Mouse (Mus musculus): ENCODE measurements around the gene Pid1. TPM values are rescaled to one million over a fixed set of nuclear protein-coding genes. Genes with fewer than 3 reads are reported as not detected.

Pid1 gene
- polyA plus RNA-seq, 1 experiment from 2014 or later: 17.1 TPM

GRCm38 (mm10) chr1:84077023-84077422 is 287.0 kb downstream of the Pid1 start:
- Histone ChIP-seq H3K4me1 (replicated peaks; ENCODE audit: control insufficient read depth, insufficient read depth, low read length) (no peaks in the 10 kb centered on the region), H3K4me3 (ENCODE audit: low read depth, low read length) (no peak overlapping the region), H3K27ac (ENCODE audit: low read depth) (no peak overlapping the region), H3K27me3 (replicated peaks; ENCODE audit: control insufficient read depth, insufficient read depth, low read length) (no peaks in the 10 kb centered on the region), H3K36me3 (ENCODE audit: control insufficient read depth, insufficient read depth, low read length) (no peaks in the 10 kb centered on the region), H3K9ac (ENCODE audit: low read length) (no peak overlapping the region), H3K9me3 (ENCODE audit: control insufficient read depth, low read length) (no peaks in the 10 kb centered on the region), H3K4me2 (ENCODE audit: low read length) (no peak overlapping the region)
- 62% methylated on average over 1 of the region's 1 CpGs for WGBS
- no peak for ATAC-seq (replicated peaks; ENCODE audit: low FRiP score, low TSS enrichment, low read depth)
- DNase-seq (ENCODE audit: low spot score): no peak

GRCm38 (mm10) chr1:84056884-84057630 is 306.9 kb downstream of the Pid1 start:
- no peak overlapping the region for H3K4me2 ChIP-seq (ENCODE audit: low read length)
- no peak for ATAC-seq (replicated peaks; ENCODE audit: low FRiP score, low TSS enrichment, low read depth)
- H3K27me3 ChIP-seq (replicated peaks; ENCODE audit: control insufficient read depth, insufficient read depth, low read length): no peaks in the 10 kb centered on the region
- H3K4me3 ChIP-seq (ENCODE audit: low read depth, low read length): no peak overlapping the region
- no peak overlapping the region for H3K9ac ChIP-seq (ENCODE audit: low read length)
- no peaks in the 10 kb centered on the region for H3K4me1 ChIP-seq (replicated peaks; ENCODE audit: control insufficient read depth, insufficient read depth, low read length)
- no peaks in the 10 kb centered on the region for H3K9me3 ChIP-seq (ENCODE audit: control insufficient read depth, low read length)
- DNase-seq (ENCODE audit: low spot score): no peak
- no peak overlapping the region for H3K27ac ChIP-seq (ENCODE audit: low read depth)
- no peaks in the 10 kb centered on the region for H3K36me3 ChIP-seq (ENCODE audit: control insufficient read depth, insufficient read depth, low read length)
- WGBS: 74% methylated on average over 5 of the region's 5 CpGs

DNA sequence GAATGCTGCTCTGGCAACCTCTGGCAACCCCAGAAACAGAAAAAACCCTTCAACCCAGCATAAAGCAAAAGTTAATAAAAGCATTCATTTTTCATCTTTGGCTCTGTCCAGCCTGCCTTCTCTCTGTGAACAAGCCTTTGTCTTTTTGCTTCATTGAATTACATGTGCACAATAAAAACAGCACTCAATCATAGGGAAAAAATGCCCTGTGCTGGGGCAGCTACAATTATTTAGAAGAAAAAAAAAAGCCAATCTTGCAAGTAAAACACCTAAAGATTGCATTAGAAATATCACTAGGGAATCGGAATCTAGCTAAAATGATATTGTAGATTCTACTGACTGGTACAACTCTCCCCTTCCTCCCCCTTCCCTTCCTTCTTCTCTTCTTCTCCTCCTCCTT is 307.7 kb downstream of the Pid1 start:
- H3K27me3 ChIP-seq (replicated peaks; ENCODE audit: control insufficient read depth, insufficient read depth, low read length): no peaks in the 10 kb centered on the region
- H3K4me2 ChIP-seq (ENCODE audit: low read length): no peak overlapping the region
- H3K4me3 ChIP-seq (ENCODE audit: low read depth, low read length): no peak overlapping the region
- DNase-seq (ENCODE audit: low spot score) (no peak), ATAC-seq (replicated peaks; ENCODE audit: low FRiP score, low TSS enrichment, low read depth) (no peak)
- no peaks in the 10 kb centered on the region for H3K4me1 ChIP-seq (replicated peaks; ENCODE audit: control insufficient read depth, insufficient read depth, low read length)
- no peaks in the 10 kb centered on the region for H3K36me3 ChIP-seq (ENCODE audit: control insufficient read depth, insufficient read depth, low read length)
- H3K27ac ChIP-seq (ENCODE audit: low read depth): no peak overlapping the region
- H3K9me3 ChIP-seq (ENCODE audit: control insufficient read depth, low read length): no peaks in the 10 kb centered on the region
- H3K9ac ChIP-seq (ENCODE audit: low read length): no peak overlapping the region
- WGBS: 85% methylated on average over 1 of the region's 1 CpGs

DNA sequence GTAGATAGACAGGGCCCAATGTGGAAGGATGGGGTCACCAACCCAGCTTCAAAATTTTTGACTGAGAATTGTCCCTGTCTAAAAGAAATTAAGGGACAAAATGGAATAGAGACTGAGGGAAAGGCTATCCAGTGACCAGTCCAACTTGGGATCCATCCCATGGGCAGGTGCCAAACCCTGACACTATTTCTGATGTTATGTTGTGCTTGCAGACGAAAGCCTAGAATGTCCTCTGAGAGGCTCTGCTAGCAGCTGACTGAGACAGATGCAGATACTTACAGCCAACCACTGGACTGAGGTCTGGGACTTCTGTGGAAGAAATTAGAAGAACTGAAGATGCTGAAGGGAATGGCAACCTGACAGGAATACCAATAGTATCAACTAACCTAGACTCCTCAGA is 338.2 kb downstream of the Pid1 start:
- Histone ChIP-seq H3K27me3 (replicated peaks; ENCODE audit: control insufficient read depth, insufficient read depth, low read length) (no peaks in the 10 kb centered on the region), H3K4me3 (ENCODE audit: low read depth, low read length) (no peak overlapping the region), H3K9ac (ENCODE audit: low read length) (no peak overlapping the region), H3K27ac (ENCODE audit: low read depth) (no peak overlapping the region), H3K4me2 (ENCODE audit: low read length) (no peak overlapping the region), H3K9me3 (ENCODE audit: control insufficient read depth, low read length) (no peaks in the 10 kb centered on the region), H3K36me3 (ENCODE audit: control insufficient read depth, insufficient read depth, low read length) (no peaks in the 10 kb centered on the region), H3K4me1 (replicated peaks; ENCODE audit: control insufficient read depth, insufficient read depth, low read length) (no peaks in the 10 kb centered on the region)
- DNase-seq (ENCODE audit: low spot score) (no peak), ATAC-seq (replicated peaks; ENCODE audit: low FRiP score, low TSS enrichment, low read depth) (no peak)
- 81% methylated on average over 1 of the region's 1 CpGs for WGBS

DNA sequence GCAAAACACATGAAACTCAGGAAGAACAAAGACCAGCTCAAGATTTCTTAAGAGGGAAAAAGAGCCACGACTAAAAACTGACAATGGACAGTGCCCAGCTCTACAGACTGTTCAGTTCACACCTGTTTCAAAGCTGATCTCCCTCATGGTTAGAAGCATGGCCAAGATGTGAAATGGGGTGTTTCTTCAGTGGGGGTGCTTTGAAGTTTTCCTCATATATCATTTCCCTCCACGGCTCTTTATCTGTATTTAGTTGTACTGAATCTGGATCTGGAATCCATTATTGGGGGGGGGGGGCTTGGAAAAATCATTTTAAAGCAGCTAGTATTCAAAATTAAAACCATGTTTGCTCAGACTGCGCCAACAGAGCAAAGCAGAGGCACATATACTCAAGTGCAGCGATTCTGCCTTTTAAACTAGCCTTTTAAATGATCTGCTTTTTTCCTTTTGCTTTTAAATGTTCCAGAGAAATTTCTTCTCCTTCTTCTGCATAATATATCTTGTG is 351.1 kb downstream of the Pid1 start:
- ATAC-seq (replicated peaks; ENCODE audit: low FRiP score, low TSS enrichment, low read depth) (no peak), DNase-seq (ENCODE audit: low spot score) (no peak)
- H3K9me3 ChIP-seq (ENCODE audit: control insufficient read depth, low read length): no peaks in the 10 kb centered on the region
- H3K9ac ChIP-seq (ENCODE audit: low read length): no peak overlapping the region
- no peaks in the 10 kb centered on the region for H3K27me3 ChIP-seq (replicated peaks; ENCODE audit: control insufficient read depth, insufficient read depth, low read length)
- WGBS: 82% methylated on average over 4 of the region's 4 CpGs
- no peak overlapping the region for H3K4me3 ChIP-seq (ENCODE audit: low read depth, low read length)
- no peaks in the 10 kb centered on the region for H3K36me3 ChIP-seq (ENCODE audit: control insufficient read depth, insufficient read depth, low read length)
- H3K4me1 ChIP-seq (replicated peaks; ENCODE audit: control insufficient read depth, insufficient read depth, low read length): no peaks in the 10 kb centered on the region
- H3K4me2 ChIP-seq (ENCODE audit: low read length): no peak overlapping the region
- H3K27ac ChIP-seq (ENCODE audit: low read depth): no peak overlapping the region

DNA sequence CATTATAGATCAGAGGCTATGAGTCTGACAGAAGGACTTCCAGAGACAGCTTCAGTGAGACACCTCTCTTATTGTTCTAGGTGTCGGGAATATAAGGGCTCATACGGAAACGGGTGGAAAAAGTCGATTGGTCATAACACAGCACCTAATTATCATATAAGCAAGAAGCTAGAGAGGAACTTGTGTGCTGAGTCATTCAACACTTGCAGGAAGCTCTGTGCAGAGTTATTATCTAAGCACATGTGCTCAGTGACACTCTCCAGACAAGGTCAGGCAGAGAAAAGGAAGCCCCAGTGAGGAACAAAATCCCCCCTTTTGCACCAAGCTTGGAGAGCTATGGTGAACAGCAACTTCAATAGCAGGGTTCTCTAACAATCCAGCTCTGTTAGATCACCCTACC is 361.4 kb downstream of the Pid1 start:
- H3K9me3 ChIP-seq (ENCODE audit: control insufficient read depth, low read length): no peaks in the 10 kb centered on the region
- no peaks in the 10 kb centered on the region for H3K4me1 ChIP-seq (replicated peaks; ENCODE audit: control insufficient read depth, insufficient read depth, low read length)
- WGBS: 84% methylated on average over 4 of the region's 4 CpGs
- H3K27me3 ChIP-seq (replicated peaks; ENCODE audit: control insufficient read depth, insufficient read depth, low read length): no peaks in the 10 kb centered on the region
- no peak overlapping the region for H3K27ac ChIP-seq (ENCODE audit: low read depth)
- H3K9ac ChIP-seq (ENCODE audit: low read length): no peak overlapping the region
- DNase-seq (ENCODE audit: low spot score): no peak
- H3K4me2 ChIP-seq (ENCODE audit: low read length): no peak overlapping the region
- no peak for ATAC-seq (replicated peaks; ENCODE audit: low FRiP score, low TSS enrichment, low read depth)
- no peak overlapping the region for H3K4me3 ChIP-seq (ENCODE audit: low read depth, low read length)
- no peaks in the 10 kb centered on the region for H3K36me3 ChIP-seq (ENCODE audit: control insufficient read depth, insufficient read depth, low read length)

Small RNA genes lying within 50 kb of the gene (microRNA-seq; reads per million reads assigned to microRNA genes)
- gene Mir6353: not detected
